Mouse (Mus musculus) cortical plate, adult 2 months (tissue): ENCODE measurements around the gene Pllp.

Source experiments
- CTCF ChIP-seq: fragments of 200-500 bp; IDR thresholded peaks from 2 replicates; pipeline ENCODE4 v1.5.1; 2011; ENCODE audit warnings: mild to moderate bottlenecking, control low read depth, low read length; ENCODE audit not compliant: insufficient read depth; ENCODE audit errors: extremely low read depth
- POLR2A ChIP-seq: fragments of 200-500 bp; IDR thresholded peaks from 2 replicates; pipeline ENCODE4 v1.6.1; 2011; ENCODE audit warnings: mild to moderate bottlenecking, low read length, control low read depth; ENCODE audit not compliant: insufficient read depth; ENCODE audit errors: extremely low read depth

GRCm38 (mm10) chr8:94660418-94660817 is 35.7 kb downstream of the Pllp start:
- TF ChIP-seq POLR2A (no peak), CTCF (no peak)
